Mouse (Mus musculus): Measurements from ENCODE around the gene Srrm4. TPM values are rescaled to one million over a fixed set of nuclear protein-coding genes. Genes with fewer than 3 reads are reported as not detected.
A peak's percentile ranks its signal among the peaks of the same experiment; 100 is the strongest.

Srrm4 gene
- polyA plus RNA-seq, 1 experiment from 2014 or later, result 15.7 TPM

GRCm38 (mm10) chr5:116571936-116572335 lies 19.7 kb downstream of the Srrm4 start:
- 32% methylated on average over 1 of the region's 5 CpGs for WGBS
- H3K4me2 ChIP-seq (ENCODE audit: low read length), result no peak overlapping the region

GRCm38 (mm10) chr5:116571232-116571861 lies 20.3 kb downstream of the Srrm4 start:
- Histone ChIP-seq H3K27me3 (replicated peaks; ENCODE audit: control insufficient read depth, insufficient read depth, low read length) (no peaks in the 10 kb centered on the region), H3K9ac (ENCODE audit: low read depth, low read length) (peak overlapping the region; percentile 17), H3K9me3 (ENCODE audit: control insufficient read depth, low read length) (no peaks in the 10 kb centered on the region), H3K4me1 (ENCODE audit: control insufficient read depth, insufficient read depth, low read depth, low read length) (peaks cover 23% of the 10 kb centered on the region), H3K27ac (ENCODE audit: low read depth, low read length) (peak overlapping the region; percentile 44; the same call in 1 of the 2 replicates), H3K4me2 (ENCODE audit: low read length) (no peak overlapping the region), H3K36me3 (ENCODE audit: control insufficient read depth, insufficient read depth, low read length) (0 out of 2 replicates have a peak, but pooled peaks cover 2% of the 10 kb centered on the region), H3K4me3 (ENCODE audit: low read length) (no peak overlapping the region)
- 16% methylated on average over 22 of the region's 22 CpGs for WGBS
- ATAC-seq, result peak; percentile 40; the same call in 1 of the 2 replicates

More at GRCm38 (mm10) chr5:116571936-116572335, 19.7 kb downstream of the Srrm4 start:
- H3K9ac ChIP-seq (ENCODE audit: low read depth, low read length), result no peak overlapping the region; the same call in 1 of the 2 replicates
- peak overlapping the region; percentile 44; the same call in 1 of the 2 replicates for H3K27ac ChIP-seq (ENCODE audit: low read depth, low read length)
- no peaks in the 10 kb centered on the region for H3K27me3 ChIP-seq (replicated peaks; ENCODE audit: control insufficient read depth, insufficient read depth, low read length)
- H3K36me3 ChIP-seq (ENCODE audit: control insufficient read depth, insufficient read depth, low read length), result 0 out of 2 replicates have a peak, but pooled peaks cover 2% of the 10 kb centered on the region
- ATAC-seq, result no peak
- no peak overlapping the region for H3K4me3 ChIP-seq (ENCODE audit: low read length)
- no peaks in the 10 kb centered on the region for H3K9me3 ChIP-seq (ENCODE audit: control insufficient read depth, low read length)
- peaks cover 21% of the 10 kb centered on the region for H3K4me1 ChIP-seq (ENCODE audit: control insufficient read depth, insufficient read depth, low read depth, low read length)

GRCm38 (mm10) chr5:116570566-116570965 lies 21.1 kb downstream of the Srrm4 start:
- H3K9ac ChIP-seq (ENCODE audit: low read depth, low read length), result no peak overlapping the region
- ATAC-seq, result no peak
- no peak overlapping the region for H3K4me3 ChIP-seq (ENCODE audit: low read length)
- WGBS, result 52% methylated on average over 7 of the region's 7 CpGs
- H3K4me2 ChIP-seq (ENCODE audit: low read length), result no peak overlapping the region
- no peaks in the 10 kb centered on the region for H3K27me3 ChIP-seq (replicated peaks; ENCODE audit: control insufficient read depth, insufficient read depth, low read length)
- peaks cover 27% of the 10 kb centered on the region for H3K4me1 ChIP-seq (ENCODE audit: control insufficient read depth, insufficient read depth, low read depth, low read length)
- H3K9me3 ChIP-seq (ENCODE audit: control insufficient read depth, low read length), result no peaks in the 10 kb centered on the region
- 0 out of 2 replicates have a peak, but pooled peaks cover 2% of the 10 kb centered on the region for H3K36me3 ChIP-seq (ENCODE audit: control insufficient read depth, insufficient read depth, low read length)
- no peak overlapping the region for H3K27ac ChIP-seq (ENCODE audit: low read depth, low read length)

GRCm38 (mm10) chr5:116569629-116570028 lies 22.0 kb downstream of the Srrm4 start:
- Histone ChIP-seq H3K36me3 (ENCODE audit: control insufficient read depth, insufficient read depth, low read length) (0 out of 2 replicates have a peak, but pooled peaks cover 2% of the 10 kb centered on the region), H3K9me3 (ENCODE audit: control insufficient read depth, low read length) (no peaks in the 10 kb centered on the region), H3K4me2 (ENCODE audit: low read length) (no peak overlapping the region), H3K4me1 (ENCODE audit: control insufficient read depth, insufficient read depth, low read depth, low read length) (peaks cover 27% of the 10 kb centered on the region), H3K27ac (ENCODE audit: low read depth, low read length) (no peak overlapping the region), H3K9ac (ENCODE audit: low read depth, low read length) (peak overlapping the region; percentile 43; the same call in 1 of the 2 replicates), H3K27me3 (replicated peaks; ENCODE audit: control insufficient read depth, insufficient read depth, low read length) (no peaks in the 10 kb centered on the region), H3K4me3 (ENCODE audit: low read length) (no peak overlapping the region)
- WGBS, result 6% methylated on average over 8 of the region's 9 CpGs
- peak; percentile 67 for ATAC-seq

- Histone ChIP-seq H3K4me3 (ENCODE audit: low read length) (no peak overlapping the region), H3K9me3 (ENCODE audit: control insufficient read depth, low read length) (no peaks in the 10 kb centered on the region), H3K27ac (ENCODE audit: low read depth, low read length) (no peak overlapping the region), H3K36me3 (ENCODE audit: control insufficient read depth, insufficient read depth, low read length) (0 out of 2 replicates have a peak, but pooled peaks cover 2% of the 10 kb centered on the region), H3K27me3 (replicated peaks; ENCODE audit: control insufficient read depth, insufficient read depth, low read length) (no peaks in the 10 kb centered on the region), H3K9ac (ENCODE audit: low read depth, low read length) (no peak overlapping the region), H3K4me2 (ENCODE audit: low read length) (no peak overlapping the region), H3K4me1 (ENCODE audit: control insufficient read depth, insufficient read depth, low read depth, low read length) (peaks cover 19% of the 10 kb centered on the region)
- 95% methylated on average over 2 of the region's 2 CpGs for WGBS
- no peak for ATAC-seq
Measured at GRCm38 (mm10) chr5:116568050-116568449, 23.6 kb downstream of the Srrm4 start.

- no peak for ATAC-seq
- Histone ChIP-seq H3K27ac (ENCODE audit: low read depth, low read length) (no peak overlapping the region), H3K4me1 (ENCODE audit: control insufficient read depth, insufficient read depth, low read depth, low read length) (peaks cover 19% of the 10 kb centered on the region), H3K4me3 (ENCODE audit: low read length) (no peak overlapping the region), H3K36me3 (ENCODE audit: control insufficient read depth, insufficient read depth, low read length) (0 out of 2 replicates have a peak, but pooled peaks cover 2% of the 10 kb centered on the region), H3K4me2 (ENCODE audit: low read length) (no peak overlapping the region), H3K9ac (ENCODE audit: low read depth, low read length) (no peak overlapping the region), H3K27me3 (replicated peaks; ENCODE audit: control insufficient read depth, insufficient read depth, low read length) (no peaks in the 10 kb centered on the region), H3K9me3 (ENCODE audit: control insufficient read depth, low read length) (no peaks in the 10 kb centered on the region)
- WGBS, result 93% methylated on average over 8 of the region's 8 CpGs
Measured at GRCm38 (mm10) chr5:116567298-116567697, 24.3 kb downstream of the Srrm4 start.

- H3K4me1 ChIP-seq (ENCODE audit: control insufficient read depth, insufficient read depth, low read depth, low read length), result peaks cover 16% of the 10 kb centered on the region
- H3K9me3 ChIP-seq (ENCODE audit: control insufficient read depth, low read length), result no peaks in the 10 kb centered on the region
- 0 out of 2 replicates have a peak, but pooled peaks cover 2% of the 10 kb centered on the region for H3K36me3 ChIP-seq (ENCODE audit: control insufficient read depth, insufficient read depth, low read length)
- ATAC-seq, result no peak
- no peak overlapping the region for H3K4me2 ChIP-seq (ENCODE audit: low read length)
- H3K27me3 ChIP-seq (replicated peaks; ENCODE audit: control insufficient read depth, insufficient read depth, low read length), result no peaks in the 10 kb centered on the region
- H3K9ac ChIP-seq (ENCODE audit: low read depth, low read length), result no peak overlapping the region
- H3K4me3 ChIP-seq (ENCODE audit: low read length), result no peak overlapping the region
- H3K27ac ChIP-seq (ENCODE audit: low read depth, low read length), result no peak overlapping the region
- 45% methylated on average over 14 of the region's 14 CpGs for WGBS
Measured at GRCm38 (mm10) chr5:116566385-116567045, 25.1 kb downstream of the Srrm4 start.

GRCm38 (mm10) chr5:116565573-116565972 lies 26.0 kb downstream of the Srrm4 start:
- Histone ChIP-seq H3K27ac (ENCODE audit: low read depth, low read length) (no peak overlapping the region), H3K9ac (ENCODE audit: low read depth, low read length) (no peak overlapping the region), H3K4me2 (ENCODE audit: low read length) (no peak overlapping the region), H3K9me3 (ENCODE audit: control insufficient read depth, low read length) (no peaks in the 10 kb centered on the region), H3K4me1 (ENCODE audit: control insufficient read depth, insufficient read depth, low read depth, low read length) (peaks cover 11% of the 10 kb centered on the region), H3K27me3 (replicated peaks; ENCODE audit: control insufficient read depth, insufficient read depth, low read length) (no peaks in the 10 kb centered on the region), H3K36me3 (ENCODE audit: control insufficient read depth, insufficient read depth, low read length) (0 out of 2 replicates have a peak, but pooled peaks cover 2% of the 10 kb centered on the region), H3K4me3 (ENCODE audit: low read length) (no peak overlapping the region)
- no peak for ATAC-seq
- WGBS, result 54% methylated on average over 9 of the region's 9 CpGs

- H3K4me1 ChIP-seq (ENCODE audit: control insufficient read depth, insufficient read depth, low read depth, low read length), result peaks cover 6% of the 10 kb centered on the region; the same call in 1 of the 2 replicates
- H3K4me3 ChIP-seq (ENCODE audit: low read length), result no peak overlapping the region
- no peak for ATAC-seq
- 0 out of 2 replicates have a peak, but pooled peaks cover 2% of the 10 kb centered on the region for H3K36me3 ChIP-seq (ENCODE audit: control insufficient read depth, insufficient read depth, low read length)
- no peaks in the 10 kb centered on the region for H3K27me3 ChIP-seq (replicated peaks; ENCODE audit: control insufficient read depth, insufficient read depth, low read length)
- H3K4me2 ChIP-seq (ENCODE audit: low read length), result no peak overlapping the region
- H3K27ac ChIP-seq (ENCODE audit: low read depth, low read length), result no peak overlapping the region
- 78% methylated on average over 3 of the region's 3 CpGs for WGBS
- no peak overlapping the region for H3K9ac ChIP-seq (ENCODE audit: low read depth, low read length)
- H3K9me3 ChIP-seq (ENCODE audit: control insufficient read depth, low read length), result no peaks in the 10 kb centered on the region
Measured at GRCm38 (mm10) chr5:116564391-116564790, 27.2 kb downstream of the Srrm4 start.
